ENCODE assay signal across 8 mouse cellular contexts in genomic region chr7:30216723-30217151, GRCm38 (mm10). TPM values are rescaled to one million over a fixed set of nuclear protein-coding genes. Genes with fewer than 3 reads are reported as not detected.
A peak's percentile ranks its signal among the peaks of the same experiment; 100 is the strongest.
DNase-seq lines count a peak whose midpoint lies in the region; ATAC-seq and TF ChIP-seq lines count a peak whose summit lies in the region.

No protein-coding gene starts in this region.

- no peak overlapping the region for H3K9ac ChIP-seq in limb, embryonic 11.5 days (ENCODE audit: low read length)
- no peak overlapping the region for H3K9ac ChIP-seq in midbrain, embryonic 12.5 days (replicated peaks)

- intact Hi-C loops in gastrocnemius, adult 2 months (cut with DNase I) = loop anchor here (5.0 kb wide), 1 partner anchor 34 kb away; the partner anchor contains the start of gene Cox7a1

- no peaks in the 10 kb centered on the region for H3K36me3 ChIP-seq in limb, embryonic 11.5 days (ENCODE audit: control insufficient read depth, insufficient read depth, low read length)
- no peaks in the 10 kb centered on the region for H3K36me3 ChIP-seq in midbrain, embryonic 12.5 days

- H3K4me1 ChIP-seq in limb, embryonic 11.5 days (ENCODE audit: control insufficient read depth, insufficient read depth, low read length) = 0 out of 2 replicates have a peak, but pooled peaks cover 2% of the 10 kb centered on the region
- H3K4me1 ChIP-seq in midbrain, embryonic 12.5 days = peaks cover 12% of the 10 kb centered on the region

- peak overlapping the region; percentile 73 for H3K27ac ChIP-seq in gastrocnemius, adult 2 months
- H3K27ac ChIP-seq in limb, embryonic 11.5 days (replicated peaks; ENCODE audit: low read depth, low read length) = no peak overlapping the region
- H3K27ac ChIP-seq in midbrain, embryonic 12.5 days (replicated peaks) = no peak overlapping the region

- H3K4me2 ChIP-seq in limb, embryonic 11.5 days (ENCODE audit: low read depth, severe bottlenecking) = peak overlapping the region; percentile 30; the same call in 1 of the 2 replicates
- H3K4me2 ChIP-seq in midbrain, embryonic 12.5 days (replicated peaks) = peak overlapping the region; percentile 36

- no peaks in the 10 kb centered on the region for H3K27me3 ChIP-seq in limb, embryonic 11.5 days (ENCODE audit: control insufficient read depth, insufficient read depth, low read length)
- no peaks in the 10 kb centered on the region for H3K27me3 ChIP-seq in midbrain, embryonic 12.5 days

- peak; percentile 89 for TF ChIP-seq CTCF in gastrocnemius, adult 2 months (IDR thresholded peaks at IDR 0.05)

- no peaks in the 10 kb centered on the region for H3K9me3 ChIP-seq in limb, embryonic 11.5 days (ENCODE audit: control insufficient read depth, low read length)
- H3K9me3 ChIP-seq in midbrain, embryonic 12.5 days = no peaks in the 10 kb centered on the region

- WGBS in limb, embryonic 11.5 days = 1% methylated on average over 15 of the region's 16 CpGs
- 1% methylated on average over 15 of the region's 16 CpGs for WGBS in midbrain, embryonic 12.5 days

- DNase-seq in urinary bladder, postnatal 25 days (ENCODE audit: low spot score) = peak; percentile 85
- no peak for DNase-seq in urinary bladder, adult 2 months (ENCODE audit: low spot score)
- peak; percentile 92 to 95 for DNase-seq in cerebellum, postnatal 14 days
- peak; percentile 83 for DNase-seq in gastrocnemius, adult 2 months
- peak; percentile 94 for DNase-seq in limb, embryonic 11.5 days (ENCODE audit: low spot score)
- peak; percentile 51 for DNase-seq in spleen, adult 12 weeks (ENCODE audit: low spot score)

- peak overlapping the region; percentile 62 for H3K4me3 ChIP-seq in gastrocnemius, adult 2 months
- no peak overlapping the region for H3K4me3 ChIP-seq in limb, embryonic 11.5 days (ENCODE audit: low read depth, low read length)
- H3K4me3 ChIP-seq in midbrain, embryonic 12.5 days = 0 out of 2 replicates have a peak overlapping the region, but pooled peaks have one; percentile 5

- ATAC-seq in inflammation-experienced regulatory T-cells, adult 6 months = peak; percentile 68
- peak; percentile 64 for ATAC-seq in limb, embryonic 11.5 days (ENCODE audit: insufficient number of reproducible peaks, low FRiP score, low TSS enrichment, low read depth)
- peak; percentile 71 for ATAC-seq in midbrain, embryonic 12.5 days (ENCODE audit: low FRiP score, low read depth)

RNA-seq across cellular contexts. Expression of gene Polr2i, which starts 15.0 kb away (rescaled TPM):
- 107 and 140 TPM in 2 replicates for polyA plus RNA-seq in urinary bladder, adult 2 months (2012; rRNA removed)
- 10 to 100 TPM; 62.1 to 68.0 TPM for total RNA-seq in gastrocnemius, adult 2 months (2021)
- 10 to 100 TPM; 51.0 to 54.5 (median 54.2) TPM for polyA plus RNA-seq in inflammation-experienced regulatory T-cells, adult 6 months (2017; shearing (Covaris generic))
- 182 and 186 TPM in 2 replicates for polyA plus RNA-seq in limb, embryonic 11.5 days (2014; fragmentation: Nextera tagmentation; extraction: Ambion mirVana)
- 151 and 156 TPM in 2 replicates for polyA plus RNA-seq in midbrain, embryonic 12.5 days (2016; fragmentation: Nextera tagmentation; extraction: Ambion mirVana)

RNA-seq across cellular contexts. Expression of gene Tbcb, which starts 15.3 kb away (rescaled TPM):
- 84.3 and 84.5 TPM in 2 replicates for polyA plus RNA-seq in urinary bladder, adult 2 months (2012; rRNA removed)
- total RNA-seq in gastrocnemius, adult 2 months (2021) = 10 to 100 TPM; 29.8 to 31.5 TPM
- polyA plus RNA-seq in inflammation-experienced regulatory T-cells, adult 6 months (2017; shearing (Covaris generic)) = 100 to 1,000 TPM in 2 of 3 experiments, 10 to 100 TPM in 1; 95.8 to 156 (median 120) TPM
- 232 and 241 TPM in 2 replicates for polyA plus RNA-seq in limb, embryonic 11.5 days (2014; fragmentation: Nextera tagmentation; extraction: Ambion mirVana)
- polyA plus RNA-seq in midbrain, embryonic 12.5 days (2016; fragmentation: Nextera tagmentation; extraction: Ambion mirVana) = 257 and 259 TPM in 2 replicates

RNA-seq across cellular contexts. Expression of gene Capns1, which starts 18.1 kb away (rescaled TPM):
- polyA plus RNA-seq in urinary bladder, adult 2 months (2012; rRNA removed) = 449 and 545 TPM in 2 replicates
- 100 to 1,000 TPM; 178 to 186 TPM for total RNA-seq in gastrocnemius, adult 2 months (2021)
- 10 to 100 TPM; 66.6 to 74.8 (median 71.1) TPM for polyA plus RNA-seq in inflammation-experienced regulatory T-cells, adult 6 months (2017; shearing (Covaris generic))
- polyA plus RNA-seq in limb, embryonic 11.5 days (2014; fragmentation: Nextera tagmentation; extraction: Ambion mirVana) = 53.1 and 53.7 TPM in 2 replicates
- polyA plus RNA-seq in midbrain, embryonic 12.5 days (2016; fragmentation: Nextera tagmentation; extraction: Ambion mirVana) = 59.8 and 61.6 TPM in 2 replicates

RNA-seq across cellular contexts. Expression of gene Ovol3, which starts 18.8 kb away (rescaled TPM):
- polyA plus RNA-seq in urinary bladder, adult 2 months (2012; rRNA removed) = 0.31 TPM in 1 of 2 replicates, not detected in the other
- total RNA-seq in gastrocnemius, adult 2 months (2021) = not detected
- not detected for polyA plus RNA-seq in inflammation-experienced regulatory T-cells, adult 6 months (2017; shearing (Covaris generic))
- 0.27 TPM in 1 of 2 replicates, not detected in the other for polyA plus RNA-seq in limb, embryonic 11.5 days (2014; fragmentation: Nextera tagmentation; extraction: Ambion mirVana)
- not detected in 2 replicates for polyA plus RNA-seq in midbrain, embryonic 12.5 days (2016; fragmentation: Nextera tagmentation; extraction: Ambion mirVana)

RNA-seq across cellular contexts. Expression of gene Cox7a1, which starts 32.8 kb away (rescaled TPM):
- polyA plus RNA-seq in urinary bladder, adult 2 months (2012; rRNA removed) = 16.9 and 19.4 TPM in 2 replicates
- total RNA-seq in gastrocnemius, adult 2 months (2021) = 1,000 to 10,000 TPM in 1 of 2 experiments, 100 to 1,000 TPM in 1; 850 to 1,151 TPM
- polyA plus RNA-seq in inflammation-experienced regulatory T-cells, adult 6 months (2017; shearing (Covaris generic)) = 1 to 10 TPM; 2.3 to 3.5 (median 3.3) TPM
- 2.3 and 2.9 TPM in 2 replicates for polyA plus RNA-seq in limb, embryonic 11.5 days (2014; fragmentation: Nextera tagmentation; extraction: Ambion mirVana)
- 0.74 and 4.1 TPM in 2 replicates for polyA plus RNA-seq in midbrain, embryonic 12.5 days (2016; fragmentation: Nextera tagmentation; extraction: Ambion mirVana)
